Mouse (Mus musculus) heart, postnatal 0 days (tissue): ENCODE measurements at regions not wholly inside any gene's neighbourhood (a gene's known extent, or its start where the extent isn't known, plus 50 kb on each side); places are given as distances from the start of the nearest gene placed in this dataset.
"Not testable (repeated sequence)": the region's sequence is repeated elsewhere in the genome, so short reads cannot be mapped to it uniquely, and the experiment has no call there.

Experiments used
- ATAC-seq: fragments of 200-750 bp; cut with Nextera tagmentation; 2 replicates; pipeline ENCODE4 v1.8.0; 2017; ENCODE audit warnings: low read depth, moderate number of reproducible peaks, moderate library complexity; ENCODE audit not compliant: insufficient read depth
- DNase-seq: peaks from one replicate; pipeline ENCODE4 v3.0.0-alpha.2; 2016; ENCODE audit warnings: low spot score
- H3K27ac ChIP-seq: fragments of 300-500 bp; sonication (generic); 2 replicates; pipeline ENCODE4 v1.5.1; 2014; ENCODE audit warnings: low read depth, mild to moderate bottlenecking
- H3K27me3 ChIP-seq: fragments of 300-500 bp; sonication (generic); 2 replicates; pipeline ENCODE4 v1.6.1; 2014; ENCODE audit warnings: low read length, mixed read lengths; ENCODE audit not compliant: control insufficient read depth, insufficient read depth
- H3K36me3 ChIP-seq: fragments of 300-500 bp; sonication (generic); replicated peaks from 2 replicates; pipeline ENCODE4 v1.6.1; 2014; ENCODE audit warnings: low read length, mixed read lengths; ENCODE audit not compliant: control insufficient read depth, insufficient read depth
- H3K4me1 ChIP-seq: fragments of 300-500 bp; sonication (generic); 2 replicates; pipeline ENCODE4 v1.6.1; 2014; ENCODE audit warnings: antibody characterized with exemption; ENCODE audit not compliant: control insufficient read depth, insufficient read depth
- H3K4me2 ChIP-seq: fragments of 300-500 bp; sonication (generic); 2 replicates; pipeline ENCODE4 v1.6.1; 2014; ENCODE audit warnings: low read depth, mild to moderate bottlenecking, low read length, moderate library complexity
- H3K4me3 ChIP-seq: fragments of 300-500 bp; sonication (generic); 2 replicates; pipeline ENCODE4 v1.5.1; 2014; ENCODE audit warnings: low read depth, low read length
- H3K9ac ChIP-seq: fragments of 300-500 bp; sonication (generic); replicated peaks from 2 replicates; pipeline ENCODE4 v1.6.1; 2014; ENCODE audit warnings: low read depth, low read length, mixed read lengths
- H3K9me3 ChIP-seq: fragments of 300-500 bp; sonication (generic); replicated peaks from 2 replicates; pipeline ENCODE4 v1.6.1; 2016; ENCODE audit warnings: low read length; ENCODE audit not compliant: control insufficient read depth
- CTCF ChIP-seq: IDR thresholded peaks from 2 replicates; pipeline ENCODE4 v1.5.1; 2016; ENCODE audit warnings: antibody characterized with exemption, control low read depth, low read depth
- EP300 ChIP-seq: IDR thresholded peaks from 2 replicates; pipeline ENCODE4 v1.6.1; 2016; ENCODE audit warnings: antibody characterized with exemption, low read depth
- WGBS: fragments of 180-500 bp; shearing (Covaris S2); extraction: QIAGEN DNeasy Blood & Tissue Kit; methylation state at CpG from one replicate; pipeline ENCODE4 v1.1.7; 2014; 5-methylcytosine and 5-hydroxymethylcytosine counted together

GRCm38 (mm10) chr15:62261520-62261919 lies 1338.7 kb upstream of the A1bg start:
- Histone ChIP-seq H3K36me3 (no peaks in the 10 kb centered on the region), H3K4me3 (no peak overlapping the region), H3K9ac (no peak overlapping the region), H3K27ac (peak overlapping the region; percentile 68), H3K4me1 (peaks cover 23% of the 10 kb centered on the region), H3K9me3 (no peaks in the 10 kb centered on the region), H3K27me3 (no peaks in the 10 kb centered on the region), H3K4me2 (no peak overlapping the region)
- DNase-seq (peak; percentile 34), ATAC-seq (peak; percentile 60; the same call in 1 of the 2 replicates)
- WGBS = 37% methylated on average over 2 of the region's 2 CpGs
- TF ChIP-seq CTCF (no peak), EP300 (no peak)

GRCm38 (mm10) chr15:62258611-62259010 lies 1335.8 kb upstream of the A1bg start:
- TF ChIP-seq CTCF = no peak
- no peak for TF ChIP-seq EP300
- Histone ChIP-seq H3K27ac (no peak overlapping the region), H3K4me1 (peaks cover 23% of the 10 kb centered on the region), H3K36me3 (no peaks in the 10 kb centered on the region), H3K9me3 (no peaks in the 10 kb centered on the region), H3K9ac (no peak overlapping the region), H3K27me3 (no peaks in the 10 kb centered on the region), H3K4me3 (no peak overlapping the region), H3K4me2 (no peak overlapping the region)
- 80% methylated on average over 5 of the region's 5 CpGs for WGBS
- ATAC-seq = no peak
- no peak for DNase-seq

GRCm38 (mm10) chr15:62257955-62258354 lies 1335.1 kb upstream of the A1bg start:
- Histone ChIP-seq H3K4me2 (no peak overlapping the region), H3K36me3 (no peaks in the 10 kb centered on the region), H3K27me3 (no peaks in the 10 kb centered on the region), H3K27ac (peak overlapping the region; percentile 54), H3K9ac (no peak overlapping the region), H3K4me1 (peaks cover 20% of the 10 kb centered on the region), H3K9me3 (no peaks in the 10 kb centered on the region), H3K4me3 (no peak overlapping the region)
- DNase-seq (peak; percentile 68), ATAC-seq (peak; percentile 91)
- WGBS = 23% methylated on average over 3 of the region's 3 CpGs
- peak; percentile 62; the same call in 1 of the 2 replicates for TF ChIP-seq EP300
- TF ChIP-seq CTCF = no peak

GRCm38 (mm10) chr15:62257110-62257667 lies 1334.4 kb upstream of the A1bg start:
- peak overlapping the region; percentile 54; the same call in 1 of the 2 replicates for H3K27ac ChIP-seq
- no peak overlapping the region for H3K9ac ChIP-seq
- 85% methylated on average over 1 of the region's 1 CpGs for WGBS
- no peak overlapping the region for H3K4me3 ChIP-seq
- H3K36me3 ChIP-seq = no peaks in the 10 kb centered on the region
- peaks cover 20% of the 10 kb centered on the region for H3K4me1 ChIP-seq
- DNase-seq (no peak), ATAC-seq (no peak)
- no peak overlapping the region for H3K4me2 ChIP-seq
- no peaks in the 10 kb centered on the region for H3K9me3 ChIP-seq
- H3K27me3 ChIP-seq = no peaks in the 10 kb centered on the region
- no peak for TF ChIP-seq CTCF
- no peak for TF ChIP-seq EP300

GRCm38 (mm10) chr15:62255571-62255970 lies 1332.8 kb upstream of the A1bg start:
- Histone ChIP-seq H3K4me1 (peaks cover 8% of the 10 kb centered on the region; the same call in 1 of the 2 replicates), H3K4me3 (no peak overlapping the region), H3K9ac (no peak overlapping the region), H3K9me3 (no peaks in the 10 kb centered on the region), H3K27ac (no peak overlapping the region), H3K27me3 (no peaks in the 10 kb centered on the region), H3K4me2 (no peak overlapping the region), H3K36me3 (no peaks in the 10 kb centered on the region)
- ATAC-seq (no peak), DNase-seq (no peak)
- WGBS = 80% methylated on average over 5 of the region's 5 CpGs
- TF ChIP-seq EP300 (no peak), CTCF (no peak)

GRCm38 (mm10) chr15:62253724-62254123 lies 1330.9 kb upstream of the A1bg start:
- TF ChIP-seq EP300 = peak; percentile 40; the same call in 1 of the 2 replicates
- TF ChIP-seq CTCF = no peak
- no peak overlapping the region for H3K4me2 ChIP-seq
- peaks cover 8% of the 10 kb centered on the region; the same call in 1 of the 2 replicates for H3K4me1 ChIP-seq
- peak; percentile 73 for ATAC-seq
- H3K27ac ChIP-seq = peak overlapping the region; percentile 47
- no peak overlapping the region for H3K4me3 ChIP-seq
- no peaks in the 10 kb centered on the region for H3K9me3 ChIP-seq
- H3K27me3 ChIP-seq = no peaks in the 10 kb centered on the region
- WGBS = 37% methylated on average over 4 of the region's 4 CpGs
- H3K36me3 ChIP-seq = no peaks in the 10 kb centered on the region
- peak; percentile 40 for DNase-seq
- no peak overlapping the region for H3K9ac ChIP-seq

GRCm38 (mm10) chr15:62252078-62252833 lies 1329.4 kb upstream of the A1bg start:
- not testable (repeated sequence) for H3K36me3 ChIP-seq, H3K9ac ChIP-seq, H3K9me3 ChIP-seq, H3K4me3 ChIP-seq, H3K4me2 ChIP-seq, DNase-seq, H3K27me3 ChIP-seq, H3K27ac ChIP-seq, H3K4me1 ChIP-seq, ATAC-seq
- WGBS = 87% methylated on average over 2 of the region's 2 CpGs
